Mouse (Mus musculus): ENCODE data around the gene Ralgps1.
A peak's percentile ranks its signal among the peaks of the same experiment; 100 is the strongest.
"Not testable (repeated sequence)": the region's sequence is repeated elsewhere in the genome, so short reads cannot be mapped to it uniquely, and the experiment has no call there.

The Ralgps1 gene

DNA sequence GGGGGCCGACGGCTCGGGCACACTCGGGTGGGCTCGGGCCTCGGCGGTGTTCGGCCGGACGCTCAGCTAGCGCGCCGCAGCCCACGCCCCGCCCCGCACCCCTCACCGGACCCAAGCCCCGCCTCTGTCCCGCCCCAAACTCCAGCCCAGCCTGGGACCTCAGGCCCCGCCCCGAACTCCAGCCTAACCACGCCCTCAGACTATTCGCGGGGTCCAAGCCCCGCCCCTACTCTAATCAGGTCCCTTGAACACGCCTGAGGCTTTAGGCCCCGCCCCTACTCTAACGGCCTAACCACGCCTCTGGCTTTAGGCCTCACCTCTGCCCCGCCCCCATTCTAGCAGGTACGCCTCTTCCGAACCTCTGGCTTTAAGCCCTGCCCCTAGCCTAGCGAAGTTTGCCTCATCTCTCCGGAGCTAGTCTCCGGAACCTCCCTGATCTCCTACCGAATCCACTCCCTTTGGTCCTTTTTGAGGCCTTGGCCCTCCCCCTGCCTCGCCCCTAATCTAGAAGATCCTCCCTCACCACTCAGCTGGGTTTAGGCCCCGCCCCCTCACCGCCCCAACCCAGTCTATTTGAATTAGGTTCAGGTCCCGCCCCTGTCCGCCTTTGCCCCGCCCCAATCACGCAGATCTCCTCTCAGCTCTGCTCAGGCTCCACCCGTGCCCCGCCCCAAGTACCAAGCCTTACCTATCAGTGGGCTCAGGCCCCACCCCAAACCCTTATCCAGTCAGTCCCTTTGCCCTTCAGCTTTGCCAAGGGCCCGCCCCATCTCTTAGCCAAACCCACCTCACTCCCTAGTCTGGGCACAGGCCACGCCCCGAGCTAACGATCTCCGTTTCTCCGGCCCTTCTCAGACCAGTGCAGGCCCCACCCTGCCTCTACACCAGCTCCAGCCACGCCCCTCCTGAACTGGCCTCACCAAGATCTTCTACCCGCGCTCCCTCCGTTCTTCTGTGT lies 240.5 kb downstream of the Ralgps1 start:
- DNase-seq = peak; percentile 96

DNA sequence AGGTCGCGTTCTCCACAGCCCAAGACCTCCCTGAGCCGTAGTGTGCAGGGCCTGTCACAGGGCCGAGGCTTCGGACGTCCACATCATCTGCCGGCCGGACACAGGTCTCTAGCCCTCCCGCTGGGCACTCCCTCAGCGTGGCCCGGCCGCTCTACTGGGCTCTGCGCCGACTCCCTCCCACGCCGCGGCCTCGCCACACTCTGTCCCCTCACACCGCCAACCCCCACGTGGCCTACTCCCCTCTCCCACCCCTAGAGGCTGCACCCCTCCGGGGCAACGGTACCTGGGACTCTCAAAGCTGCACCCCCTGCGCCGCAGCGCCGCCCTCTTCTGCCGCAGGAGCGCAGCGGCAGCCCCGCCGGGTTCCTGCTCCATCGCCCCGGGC lies 241.2 kb downstream of the Ralgps1 start:
- no peak for DNase-seq

DNA sequence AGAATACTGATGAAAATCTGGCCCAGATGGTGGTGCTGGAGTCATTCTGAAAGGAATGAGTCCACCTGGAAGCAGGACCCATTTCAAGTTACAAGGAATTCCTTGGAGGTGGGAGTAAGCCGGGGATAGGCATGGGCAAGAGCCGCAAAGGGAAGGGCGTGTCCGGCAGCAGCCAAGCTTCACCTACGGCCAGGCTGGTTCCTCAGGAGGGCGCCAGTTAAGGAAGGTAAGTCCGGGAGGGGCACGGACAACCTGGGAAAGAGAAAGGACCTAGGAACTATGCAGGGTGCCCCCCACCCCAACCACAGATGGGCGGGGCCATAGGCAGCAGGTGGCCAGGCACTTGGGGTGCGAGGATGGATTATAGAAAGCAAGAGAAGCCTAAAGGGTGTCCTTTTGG lies 241.6 kb downstream of the Ralgps1 start:
- no peak for DNase-seq

DNA sequence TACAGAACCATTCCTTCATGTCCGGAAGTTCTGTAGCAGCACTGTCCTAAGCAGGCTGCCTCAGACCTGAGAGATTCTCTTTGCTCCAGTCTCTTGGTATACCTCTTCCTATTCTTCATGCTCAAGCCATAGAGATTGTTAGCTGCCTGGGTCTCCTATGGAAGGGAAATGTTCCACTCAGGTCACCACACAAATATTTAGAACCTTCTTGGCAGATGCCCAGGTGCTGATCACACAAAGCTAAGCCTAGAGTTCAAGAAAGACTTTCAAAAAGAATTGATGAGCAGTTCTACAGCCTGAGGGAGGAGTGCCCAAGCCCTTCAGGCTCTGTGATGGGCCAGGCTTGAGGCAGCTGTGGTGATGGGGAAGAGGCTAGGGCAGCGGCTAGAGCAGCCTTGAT lies 242.3 kb downstream of the Ralgps1 start:
- no peak for DNase-seq

GRCm38 (mm10) chr2:33127271-33127670 lies 244.0 kb downstream of the Ralgps1 start:
- DNase-seq = no peak

- DNase-seq = no peak
Measured at GRCm38 (mm10) chr2:33122856-33123255, 248.4 kb downstream of the Ralgps1 start.

DNA sequence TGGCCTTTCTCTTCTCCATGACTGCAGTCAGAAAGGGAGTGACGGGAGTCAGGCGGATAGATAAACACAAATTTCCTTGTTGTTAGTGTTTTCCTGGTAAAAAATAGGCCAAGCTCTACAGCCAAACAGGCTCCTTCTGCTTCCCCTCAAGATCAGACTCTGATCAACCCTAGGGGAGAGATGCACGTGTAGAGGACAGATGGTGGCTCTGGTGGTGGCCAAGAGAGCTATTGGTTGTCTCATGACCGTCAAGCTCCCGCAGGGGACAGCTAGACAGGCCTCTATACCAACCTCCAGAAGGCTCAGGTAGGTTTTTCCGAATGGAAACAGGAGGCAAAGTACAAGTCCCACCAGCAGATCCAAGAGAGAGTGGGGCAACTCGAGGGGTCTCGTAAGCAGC lies 270.8 kb downstream of the Ralgps1 start:
- no peak for DNase-seq

DNA sequence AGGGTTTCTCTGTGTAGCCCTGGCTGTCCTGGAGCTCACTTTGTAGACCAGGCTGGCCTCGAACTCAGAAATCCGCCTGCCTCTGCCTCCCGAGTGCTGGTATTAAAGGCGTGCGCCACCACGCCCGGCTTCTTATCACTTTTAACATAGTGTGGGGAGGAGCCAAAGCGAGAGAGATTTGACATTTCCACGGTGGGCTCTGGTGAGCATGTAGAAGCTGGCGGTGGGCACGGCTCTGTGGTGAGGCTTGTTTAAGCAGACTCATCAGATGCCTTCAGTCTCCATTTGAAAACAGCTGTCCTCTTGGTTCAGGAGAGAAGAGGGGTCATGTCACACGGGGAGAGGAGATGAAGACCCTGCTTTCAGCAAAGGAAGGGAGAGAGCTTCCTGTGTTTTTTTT lies 274.0 kb downstream of the Ralgps1 start:
- not testable (repeated sequence) for DNase-seq

- no peak for DNase-seq
Measured at GRCm38 (mm10) chr2:33095221-33095671, 276.0 kb downstream of the Ralgps1 start.

DNA sequence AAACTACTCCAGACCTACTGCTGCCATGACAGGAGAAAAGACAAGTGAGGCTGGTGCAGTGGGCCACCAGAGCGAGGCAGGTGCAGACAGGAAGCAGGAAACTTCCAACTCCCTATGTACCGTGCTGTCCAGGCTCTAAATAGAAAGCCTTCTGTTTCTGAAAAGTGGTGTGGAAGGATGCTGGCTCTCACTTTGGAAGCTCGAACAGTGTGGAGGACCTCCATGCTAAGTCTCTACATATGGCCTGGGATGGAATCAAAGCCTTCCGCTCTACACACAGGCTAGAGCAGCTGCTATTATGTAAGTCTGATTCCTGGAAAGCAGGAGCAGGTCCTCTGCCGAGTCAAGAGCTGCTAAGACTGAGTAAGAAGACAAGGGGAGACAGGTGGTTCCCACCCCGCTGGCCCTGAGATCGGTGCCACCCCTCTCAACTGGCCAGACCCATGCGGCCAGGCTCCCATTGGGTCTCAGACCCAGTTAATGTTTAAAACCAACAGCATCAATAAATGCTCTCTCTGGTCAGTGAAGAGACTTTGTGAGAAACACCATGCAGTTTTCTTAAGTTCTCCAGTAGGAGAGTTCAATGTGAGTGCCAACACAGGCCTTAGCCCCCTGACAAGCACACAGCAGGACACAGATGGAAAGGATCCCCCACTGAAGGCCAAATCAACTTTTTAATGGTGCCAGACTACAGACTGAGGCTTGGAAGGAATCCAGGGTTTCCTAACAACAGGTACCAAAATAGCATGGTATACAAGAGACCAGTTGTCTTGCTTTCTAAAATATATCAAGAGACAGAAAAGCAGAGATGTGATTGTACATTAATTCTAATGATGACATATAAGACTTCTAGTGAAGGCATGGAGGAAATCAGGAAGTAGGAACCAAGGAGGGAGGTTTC lies 280.4 kb downstream of the Ralgps1 start:
- DNase-seq = no peak

- DNase-seq = not testable (repeated sequence)
Measured at GRCm38 (mm10) chr2:33090033-33090400, 281.3 kb downstream of the Ralgps1 start.

- DNase-seq = no peak
Measured at GRCm38 (mm10) chr2:33089356-33090032, 281.8 kb downstream of the Ralgps1 start.

DNA sequence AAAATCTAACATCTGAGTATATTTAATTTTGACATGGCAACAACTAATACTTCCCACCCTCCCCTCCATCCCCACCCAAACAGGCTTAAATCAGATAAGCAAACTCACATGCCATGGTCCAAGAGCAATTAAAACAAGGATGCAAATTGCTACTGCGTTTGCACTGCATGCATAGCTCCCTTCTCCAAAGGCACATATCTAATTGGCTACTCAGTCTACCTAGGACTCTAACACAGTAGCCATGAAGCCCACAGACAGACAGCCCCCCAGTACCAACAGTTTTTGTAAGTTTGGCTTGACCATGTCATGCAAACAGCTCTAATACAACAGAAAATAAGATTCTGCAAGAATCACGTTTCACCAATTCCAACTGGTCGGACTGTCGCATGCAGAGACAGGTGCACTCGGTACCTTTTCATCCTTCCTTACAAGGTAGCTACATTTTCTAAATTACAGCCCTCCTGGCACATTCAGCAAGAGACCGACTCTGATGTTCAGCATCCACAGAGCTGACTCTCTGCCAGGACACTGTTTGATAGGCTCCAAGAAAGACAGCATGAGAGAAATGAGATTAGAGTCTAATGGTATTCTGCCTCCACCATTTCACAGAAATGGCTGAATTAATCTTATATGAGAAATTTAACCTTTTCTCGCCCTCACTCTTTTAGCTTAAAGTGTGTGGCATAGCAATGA lies 284.5 kb downstream of the Ralgps1 start:
- DNase-seq = no peak

- DNase-seq = no peak
Measured at GRCm38 (mm10) chr2:33086016-33086596, 285.2 kb downstream of the Ralgps1 start.

DNA sequence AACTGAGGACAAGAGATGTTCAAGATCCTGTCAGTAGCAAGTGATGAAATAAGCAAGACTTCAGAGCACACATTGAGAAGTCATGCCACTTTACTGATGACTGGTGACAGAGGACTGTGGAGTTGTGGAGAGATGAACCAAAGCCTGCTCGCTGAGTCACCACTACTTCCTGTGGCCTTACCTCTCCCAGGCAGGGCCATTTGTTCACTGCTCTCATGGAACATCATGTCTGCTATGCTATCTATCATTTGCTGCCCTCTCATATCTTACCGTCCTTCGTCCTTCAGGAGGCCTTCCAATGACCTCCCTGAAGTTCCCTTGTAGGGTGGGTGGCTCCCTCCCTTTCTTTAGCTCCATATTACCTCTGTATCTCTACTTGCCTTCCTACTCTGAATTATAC lies 287.1 kb downstream of the Ralgps1 start:
- no peak for DNase-seq

All from retina, postnatal 1 day (tissue).